Mouse (Mus musculus) thymus, postnatal 4 days (tissue): ENCODE measurements around the gene Casc3.
A peak's percentile ranks its signal among the peaks of the same experiment; 100 is the strongest.

Experiments used
- DNase-seq: peaks from one replicate; pipeline ENCODE4 v3.0.0; 2021

The Casc3 gene

DNA sequence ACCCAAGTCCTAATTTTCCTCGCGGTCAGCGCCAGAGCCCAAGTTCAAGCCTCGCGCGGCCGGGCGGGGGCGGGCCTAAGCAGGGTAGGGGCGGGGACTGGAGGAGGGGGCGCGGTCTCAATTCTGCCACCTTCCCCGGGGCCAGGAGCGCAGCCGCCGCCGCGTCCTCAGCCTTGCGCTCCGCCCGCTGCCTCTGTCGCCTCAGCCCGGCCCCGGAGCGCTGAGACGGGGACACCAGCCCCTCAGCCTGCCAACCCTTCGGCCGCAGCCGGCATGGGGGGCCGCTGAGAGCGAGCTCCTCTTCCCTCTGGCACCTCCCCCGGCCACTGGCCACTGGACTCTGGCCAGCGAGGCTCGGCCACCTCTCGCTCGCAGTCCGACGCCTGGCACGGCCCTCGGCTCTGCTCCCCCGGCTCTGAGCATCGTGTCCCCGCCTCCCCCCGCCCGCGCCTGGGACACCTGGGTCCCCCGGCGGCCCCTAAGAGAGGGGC is 32.0 kb downstream of the Casc3 start, which contains the start of gene Rapgefl1:
TSS of gene Rapgefl1 (plus strand) at position 135 of the 491 bp plus-strand sequence.
- peak; percentile 88 for DNase-seq

DNA sequence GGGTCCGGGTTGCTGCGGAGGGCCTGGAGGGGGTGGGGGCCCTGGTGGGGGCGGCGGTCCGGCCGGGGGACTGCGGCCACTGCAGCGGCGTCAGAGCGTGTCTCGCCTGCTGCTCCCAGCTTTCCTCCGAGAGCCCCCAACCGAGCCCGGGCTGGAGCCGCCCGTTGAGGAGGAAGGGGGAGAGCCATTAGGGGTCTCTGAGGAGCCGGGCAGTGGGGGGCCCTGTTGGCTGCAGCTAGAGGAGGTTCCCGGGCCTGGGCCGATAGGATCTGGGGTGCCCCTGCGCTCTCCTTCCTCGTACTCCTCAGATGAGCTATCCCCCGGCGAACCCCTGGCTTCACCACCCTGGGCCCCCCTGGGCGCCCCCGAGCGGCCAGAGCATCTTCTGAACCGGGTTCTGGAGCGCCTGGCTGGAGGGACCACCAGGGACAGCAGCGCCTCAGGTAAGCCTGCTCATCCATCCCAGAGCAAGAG is 32.6 kb downstream of the Casc3 start:
- peak; percentile 69 for DNase-seq

DNA sequence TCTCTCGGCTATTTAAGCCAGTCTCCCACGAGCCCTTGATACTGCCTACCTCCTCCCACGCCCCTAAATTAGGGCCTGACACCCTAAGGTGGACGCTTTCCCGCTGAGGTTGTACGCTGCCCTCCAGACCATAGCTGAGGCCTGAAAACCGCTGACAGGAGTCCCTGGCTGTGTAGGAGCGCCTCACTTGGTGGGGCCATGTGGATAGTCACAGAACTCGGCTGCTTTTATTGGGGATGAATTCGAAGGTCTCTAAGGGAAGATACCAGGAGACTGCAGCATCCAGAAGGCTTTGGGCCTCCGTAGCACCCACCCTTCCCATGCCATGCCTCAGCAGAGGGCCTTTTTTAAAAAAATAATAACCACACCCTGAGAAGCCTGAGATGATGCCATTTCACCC is 33.2 kb downstream of the Casc3 start:
- no peak for DNase-seq

DNA sequence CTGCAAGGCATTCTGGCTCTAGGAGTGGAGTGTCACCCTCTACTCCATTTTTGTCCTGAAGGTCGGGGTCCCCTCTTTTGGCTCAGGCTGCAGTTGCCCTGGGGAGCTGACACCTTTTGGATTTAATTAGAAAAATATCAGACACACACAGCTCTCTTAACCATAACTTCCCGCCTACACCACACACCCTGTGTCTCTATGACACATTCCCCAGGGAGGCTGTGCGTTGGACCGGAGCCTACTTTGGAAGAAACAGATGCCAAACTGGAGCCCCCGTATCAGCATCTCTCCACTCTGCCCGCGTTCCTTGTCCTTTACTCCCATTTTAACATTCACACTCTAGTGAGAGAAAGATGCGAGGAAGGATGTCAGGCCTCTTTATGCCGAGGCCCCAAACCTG is 33.8 kb downstream of the Casc3 start:
- DNase-seq: no peak

DNA sequence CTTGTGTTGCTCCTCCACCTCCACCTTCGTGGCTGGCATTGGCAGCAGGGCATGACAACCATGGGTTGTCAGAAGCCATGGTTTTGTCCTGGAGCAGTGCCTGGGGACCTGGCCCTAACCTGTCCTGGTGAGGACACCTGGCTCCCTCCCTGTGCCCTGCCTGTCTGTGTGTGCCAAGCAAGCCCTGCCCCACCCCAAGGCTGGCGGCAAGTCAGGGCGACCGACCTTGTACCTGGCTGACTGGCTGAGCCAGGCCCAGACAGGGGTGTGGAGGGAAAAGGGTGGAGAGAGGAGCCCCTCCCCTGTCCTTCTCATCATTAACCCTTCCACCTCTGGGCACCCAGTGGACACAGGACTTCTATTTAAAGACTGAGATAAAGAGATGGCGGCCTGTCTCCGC is 34.7 kb downstream of the Casc3 start:
- no peak for DNase-seq

DNA sequence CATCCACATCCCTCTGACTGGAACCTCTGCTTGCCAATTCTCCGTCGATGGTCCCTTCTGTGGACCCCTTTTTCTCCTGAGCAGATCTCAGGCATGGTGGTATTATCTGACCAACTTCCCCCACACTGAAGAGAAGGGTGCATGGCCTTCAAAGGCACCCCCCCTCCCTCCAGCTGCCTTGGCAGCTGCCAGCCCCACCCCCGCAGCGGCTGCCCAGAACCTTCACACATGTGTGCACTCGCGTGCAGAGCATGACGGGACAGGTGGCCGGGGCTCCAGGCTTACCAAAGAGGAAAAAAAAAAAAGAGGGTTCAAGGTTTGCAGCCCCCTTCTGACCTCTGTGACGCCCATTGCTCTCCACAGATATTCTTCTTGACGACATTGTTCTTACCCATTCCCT is 35.2 kb downstream of the Casc3 start:
- peak; percentile 67 for DNase-seq

DNA sequence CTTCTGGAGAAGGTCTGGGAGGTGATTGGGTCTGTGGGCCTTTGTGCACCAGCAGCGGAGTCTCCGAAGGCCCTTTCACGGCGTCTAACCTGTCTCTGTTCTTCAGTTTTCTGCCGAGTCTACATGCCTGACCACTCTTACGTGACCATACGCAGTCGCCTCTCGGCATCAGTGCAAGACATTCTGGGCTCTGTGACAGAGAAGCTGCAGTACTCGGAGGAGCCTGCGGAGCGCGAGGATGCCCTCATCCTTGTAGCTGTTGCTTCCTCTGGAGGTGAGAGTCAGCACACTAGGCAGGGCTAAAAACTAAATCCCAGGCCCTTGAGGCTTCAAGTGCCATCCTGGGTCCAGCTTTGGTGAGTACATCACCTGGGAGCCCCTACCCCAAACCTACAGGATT is 41.3 kb downstream of the Casc3 start:
- DNase-seq: peak; percentile 45

DNA sequence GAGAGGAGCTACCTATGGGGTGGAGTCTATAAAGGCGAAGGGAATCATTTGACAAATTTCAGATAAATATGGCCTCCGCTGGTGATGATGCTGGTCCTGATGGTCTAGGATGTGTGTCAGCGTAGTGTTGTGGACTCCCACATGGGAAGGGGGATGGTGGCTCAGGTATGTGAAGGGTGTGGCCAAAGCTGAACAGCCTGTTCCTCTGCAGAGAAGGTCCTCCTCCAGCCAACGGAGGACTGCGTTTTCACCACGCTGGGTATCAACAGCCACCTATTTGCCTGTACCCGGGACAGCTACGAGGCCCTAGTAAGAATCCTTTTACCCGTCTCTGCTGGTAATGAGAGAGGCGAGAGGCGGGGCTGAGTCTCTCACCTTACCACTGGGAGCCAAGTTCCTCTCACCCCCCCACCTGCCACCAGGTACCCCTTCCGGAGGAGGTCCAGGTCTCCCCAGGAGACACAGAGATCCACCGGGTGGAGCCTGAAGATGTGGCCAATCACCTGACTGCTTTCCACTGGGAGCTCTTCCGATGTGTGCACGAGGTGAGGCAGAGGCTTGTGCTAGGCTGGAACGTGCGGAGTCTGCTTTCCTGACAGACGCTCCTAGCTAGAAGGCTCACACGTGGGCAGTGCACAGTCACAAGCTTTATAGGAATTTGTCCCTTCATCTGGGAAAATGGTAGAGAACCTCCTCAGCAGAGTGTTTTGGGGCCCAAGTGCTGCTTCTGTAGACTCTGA is 42.3 kb downstream of the Casc3 start:
- no peak for DNase-seq

DNA sequence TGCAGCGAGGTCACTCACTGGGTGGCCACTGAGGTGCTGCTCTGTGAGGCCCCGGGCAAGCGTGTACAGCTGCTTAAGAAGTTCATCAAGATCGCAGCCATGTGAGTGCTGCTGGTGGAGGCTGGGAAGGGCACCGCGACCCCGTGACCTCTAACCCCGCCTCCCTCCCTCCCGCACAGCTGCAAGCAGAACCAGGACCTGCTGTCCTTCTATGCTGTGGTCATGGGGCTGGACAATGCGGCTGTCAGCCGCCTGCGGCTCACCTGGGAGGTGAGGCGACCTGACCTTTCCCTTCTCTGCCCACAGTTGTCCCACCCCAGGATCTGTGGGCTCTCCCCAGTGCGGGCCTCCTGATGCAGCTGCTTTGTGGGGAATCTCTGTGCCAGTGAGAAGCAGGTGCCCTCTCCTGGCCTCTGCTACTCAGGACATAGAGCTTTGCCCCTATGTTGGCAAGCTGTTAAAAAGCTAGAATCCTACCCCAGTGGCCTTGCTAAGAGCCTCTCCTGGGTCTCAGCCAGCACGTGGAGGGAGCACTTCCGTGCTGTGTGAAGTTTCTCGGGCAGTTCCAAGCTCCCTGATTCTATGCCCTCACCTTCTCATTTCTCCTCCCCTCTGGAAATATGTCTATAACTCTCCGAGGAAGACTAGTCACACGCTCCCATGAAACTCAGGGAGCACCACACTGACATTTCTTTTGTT is 44.6 kb downstream of the Casc3 start:
- peak; percentile 41 for DNase-seq

DNA sequence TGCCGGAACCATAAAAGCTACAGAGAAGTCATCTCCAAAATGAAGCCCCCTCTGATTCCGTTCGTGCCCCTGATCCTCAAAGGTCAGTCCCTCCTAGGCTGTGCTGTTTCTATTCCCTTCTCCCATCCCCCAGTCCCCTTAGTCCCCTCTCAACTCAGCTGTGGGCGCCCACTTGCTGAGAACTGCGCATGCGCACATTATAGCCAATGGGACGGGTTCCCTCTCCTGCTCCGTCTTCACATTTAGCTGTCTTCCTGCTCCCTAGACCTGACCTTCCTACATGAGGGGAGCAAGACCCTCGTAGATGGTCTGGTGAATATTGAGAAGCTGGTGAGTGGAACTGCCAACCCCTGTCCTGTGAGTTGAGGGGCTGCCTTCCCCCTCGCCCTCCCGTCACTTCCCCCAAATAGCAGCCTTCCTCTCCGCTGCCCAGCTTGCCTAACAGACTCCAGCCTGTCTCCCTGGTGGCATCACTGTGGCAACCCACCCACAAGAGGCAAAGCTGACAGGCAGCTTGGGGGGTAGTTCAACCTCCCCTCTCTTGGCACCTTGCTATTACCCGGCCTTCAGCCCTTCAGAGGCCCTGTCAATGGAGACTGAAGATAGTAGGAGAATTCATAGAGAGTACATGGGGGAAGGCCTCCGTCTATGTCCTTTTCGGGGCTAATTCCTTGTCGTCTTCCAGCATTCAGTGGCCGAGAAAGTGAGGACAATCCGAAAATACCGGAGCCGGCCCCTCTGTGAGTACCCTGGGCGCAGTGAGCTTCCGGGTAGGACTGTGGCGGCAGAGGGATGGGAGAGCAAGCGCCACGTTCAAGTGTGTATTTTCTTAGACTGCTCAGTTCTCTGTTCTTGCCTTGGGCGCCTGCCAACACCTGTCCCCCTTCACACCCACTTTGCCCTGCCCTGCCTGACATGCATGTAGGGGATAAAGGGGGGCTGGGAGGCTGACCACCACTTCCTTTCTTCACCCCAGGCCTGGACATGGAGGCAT is 45.7 kb downstream of the Casc3 start:
- no peak for DNase-seq

DNA sequence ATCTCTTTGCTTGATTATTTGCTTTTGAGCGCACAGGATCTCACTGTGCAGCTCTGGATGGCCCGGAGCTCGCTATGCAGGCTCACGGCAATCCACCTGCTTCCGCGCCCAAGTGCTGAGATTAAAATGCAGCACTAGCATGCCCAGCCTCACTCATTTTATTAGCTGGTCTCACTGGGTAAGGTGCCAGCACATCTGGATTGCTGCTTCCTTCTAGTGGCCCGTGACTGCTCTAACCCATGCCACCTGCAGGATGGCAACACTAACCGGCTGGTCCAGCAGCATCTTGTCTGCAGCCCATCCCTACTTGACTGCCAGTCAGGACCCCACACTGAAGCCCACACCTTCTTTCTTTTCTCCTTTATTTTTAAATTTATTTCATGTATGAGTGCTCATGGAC is 49.4 kb downstream of the Casc3 start:
- peak; percentile 43 for DNase-seq

DNA sequence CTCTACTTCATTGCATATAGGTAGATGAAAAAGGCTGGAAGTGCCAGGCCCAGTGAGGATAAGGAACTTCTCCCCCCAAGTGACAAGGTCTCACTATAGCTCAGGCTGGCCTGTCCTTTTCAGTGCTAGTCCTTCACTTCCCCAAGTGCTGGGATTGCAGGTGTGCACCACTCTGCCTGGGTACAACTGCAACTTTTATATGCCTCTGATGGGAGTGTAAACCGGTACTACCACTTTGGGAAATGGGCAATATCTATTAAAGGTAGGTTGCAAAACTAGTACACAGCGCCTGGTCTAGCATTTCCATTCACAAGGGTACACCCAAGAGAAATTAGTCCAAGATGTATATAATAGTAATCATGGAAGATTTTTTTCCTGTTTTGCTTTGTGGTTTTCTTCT is 50.0 kb downstream of the Casc3 start:
- DNase-seq: no peak

DNA sequence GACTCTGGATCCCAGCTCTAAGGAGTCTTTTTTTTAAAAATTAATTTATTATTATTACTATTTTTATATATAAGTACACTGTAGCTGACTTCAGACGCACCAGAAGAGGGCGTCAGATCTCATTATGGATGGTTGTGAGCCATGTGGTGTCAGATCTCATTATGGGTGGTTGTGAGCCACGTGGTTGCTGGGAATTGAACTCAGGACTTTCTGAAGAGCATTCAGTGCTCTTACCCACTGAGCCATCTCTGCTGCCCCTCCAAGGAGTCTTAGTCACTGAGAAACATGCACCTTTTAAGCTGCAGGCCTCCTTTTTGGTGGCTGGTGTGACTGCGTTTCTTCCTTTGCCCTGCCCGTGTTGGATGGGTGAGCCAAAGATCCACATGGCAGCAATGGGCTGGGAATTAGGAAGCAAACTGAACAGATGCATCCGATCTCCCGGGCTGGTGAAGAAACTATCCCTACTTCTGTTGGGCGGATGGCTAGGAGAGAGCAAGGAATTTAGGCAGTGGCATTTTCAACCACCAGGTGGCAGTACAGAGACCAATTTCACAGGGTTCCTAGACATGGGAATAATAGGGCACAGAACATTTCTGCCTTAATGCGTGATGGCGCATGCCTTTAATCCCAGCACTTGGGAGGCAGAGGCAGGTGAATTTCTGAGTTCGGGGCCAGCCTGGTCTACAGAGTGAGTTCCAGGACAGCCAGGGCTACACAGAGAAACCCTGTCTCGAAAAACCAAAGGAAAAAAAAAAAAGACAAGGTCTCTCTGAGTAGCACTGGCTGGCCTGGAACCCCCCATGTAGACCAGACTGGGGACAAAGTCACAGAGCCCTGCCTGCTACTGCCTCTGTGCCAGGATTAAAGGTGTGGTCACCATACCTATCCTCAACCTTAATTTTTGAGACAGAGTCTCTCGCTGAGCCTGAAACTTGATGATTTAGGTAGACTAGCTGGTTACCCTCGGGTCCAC is 54.3 kb downstream of the Casc3 start:
- DNase-seq: peak; percentile 89

DNA sequence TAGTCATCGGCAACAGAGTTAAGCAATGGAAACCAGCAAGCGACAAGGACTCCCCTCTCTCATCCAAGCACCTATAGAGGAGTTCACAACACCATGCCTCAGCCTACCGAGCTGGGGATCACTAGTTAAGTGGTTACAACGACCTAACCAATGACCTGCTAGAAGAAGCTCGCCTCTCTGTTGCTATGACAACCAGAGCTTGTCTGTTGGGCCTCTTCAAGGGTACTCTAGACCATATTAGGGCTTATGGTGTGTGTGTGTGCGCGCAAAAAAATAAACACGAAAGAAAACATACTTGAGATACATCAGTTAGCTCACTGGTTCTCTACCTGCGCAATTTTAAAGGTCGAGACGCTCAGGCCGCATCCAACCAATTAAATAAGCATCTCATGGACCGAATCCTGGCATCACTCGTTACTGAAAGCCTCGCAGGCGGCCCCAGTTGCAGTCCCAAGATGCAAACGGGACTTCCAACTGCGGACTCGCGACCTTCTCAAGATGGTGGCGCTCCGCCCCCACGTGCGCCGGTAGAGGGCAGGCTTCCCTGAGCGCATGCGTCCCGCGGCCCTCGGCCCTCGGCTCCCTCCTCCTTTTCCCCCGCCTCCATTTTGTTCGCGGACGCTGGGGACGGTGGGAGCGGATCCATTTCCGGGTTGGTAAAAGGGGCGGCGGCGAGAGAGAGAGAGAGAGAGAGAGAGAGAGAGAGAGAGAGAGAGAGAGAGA is 58.5 kb downstream of the Casc3 start, which contains the start of gene Wipf2:
TSS of gene Wipf2 (plus strand) at position 611 of the 723 bp plus-strand sequence.
- peak; percentile 98 for DNase-seq

DNA sequence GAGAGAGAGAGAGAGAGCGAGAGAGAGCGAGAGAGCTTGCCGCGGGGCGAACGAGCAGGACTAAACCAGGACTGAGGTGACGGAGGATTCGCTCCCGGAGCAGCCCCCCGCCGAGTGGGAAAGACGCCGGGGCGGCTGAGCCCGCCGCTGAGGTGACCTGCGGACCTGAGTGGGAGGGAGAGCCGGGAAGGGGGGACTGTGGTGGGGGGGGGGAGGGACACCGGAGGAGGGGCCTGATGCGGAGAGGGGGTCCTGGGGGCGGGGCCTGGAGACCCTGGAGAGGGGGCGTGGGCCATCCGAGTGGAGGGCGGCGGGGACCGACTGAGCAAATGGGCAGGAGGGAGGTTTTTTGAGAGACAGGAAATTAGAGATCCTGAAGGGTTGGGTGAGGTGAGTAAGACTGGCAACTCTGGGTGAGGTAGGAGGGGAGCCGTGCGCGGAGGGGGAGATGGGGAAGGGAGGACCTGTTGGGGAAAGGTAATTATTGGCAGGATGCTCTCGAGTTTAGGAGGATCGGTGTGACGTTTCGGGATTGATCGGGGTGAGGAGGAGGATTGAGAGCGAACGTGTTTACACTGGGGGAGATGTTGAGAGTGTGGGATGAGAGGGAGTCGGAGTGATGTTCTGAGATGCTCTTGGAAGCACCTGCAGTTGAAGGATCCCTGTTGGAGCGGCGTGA is 59.2 kb downstream of the Casc3 start:
- peak; percentile 81 for DNase-seq

DNA sequence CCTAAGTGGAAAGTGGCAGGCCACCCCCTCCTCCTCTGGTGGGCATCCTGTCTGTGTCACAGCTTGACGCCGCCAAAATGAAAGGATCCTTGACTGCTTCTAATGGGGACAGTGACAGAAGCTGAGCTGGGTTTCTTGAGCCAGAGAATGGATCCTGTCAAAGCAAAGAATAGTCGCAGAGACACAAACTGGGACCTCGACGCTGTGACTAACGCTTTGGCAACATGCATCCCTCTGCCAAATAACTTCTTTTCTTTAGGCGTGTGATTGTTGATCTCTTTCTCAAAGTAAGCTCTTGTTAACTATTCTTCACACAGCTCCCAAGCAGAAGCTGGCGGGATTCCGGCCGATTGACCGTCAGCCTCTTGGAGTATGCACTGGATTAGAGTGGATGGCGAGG is 62.6 kb downstream of the Casc3 start:
- DNase-seq: no peak

DNA sequence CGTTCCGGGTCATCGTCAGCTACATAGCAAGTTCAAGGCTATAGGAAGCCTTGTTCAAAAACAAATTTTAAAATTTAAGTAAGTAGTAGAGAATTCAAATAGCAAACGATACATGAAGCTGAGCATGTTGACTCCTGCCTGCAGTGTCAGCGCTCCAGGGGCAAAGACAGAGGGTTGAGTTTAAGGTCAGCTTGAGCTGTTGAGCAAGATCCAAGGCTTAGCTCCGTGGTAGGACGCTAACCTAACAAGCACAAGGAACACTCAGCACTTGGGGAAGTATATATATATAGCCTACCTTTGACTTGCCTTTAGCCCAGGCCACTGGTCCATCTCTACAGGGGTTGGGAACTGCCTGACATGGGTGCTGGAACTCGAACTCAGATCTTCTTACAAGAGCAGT is 65.2 kb downstream of the Casc3 start:
- DNase-seq: no peak

DNA sequence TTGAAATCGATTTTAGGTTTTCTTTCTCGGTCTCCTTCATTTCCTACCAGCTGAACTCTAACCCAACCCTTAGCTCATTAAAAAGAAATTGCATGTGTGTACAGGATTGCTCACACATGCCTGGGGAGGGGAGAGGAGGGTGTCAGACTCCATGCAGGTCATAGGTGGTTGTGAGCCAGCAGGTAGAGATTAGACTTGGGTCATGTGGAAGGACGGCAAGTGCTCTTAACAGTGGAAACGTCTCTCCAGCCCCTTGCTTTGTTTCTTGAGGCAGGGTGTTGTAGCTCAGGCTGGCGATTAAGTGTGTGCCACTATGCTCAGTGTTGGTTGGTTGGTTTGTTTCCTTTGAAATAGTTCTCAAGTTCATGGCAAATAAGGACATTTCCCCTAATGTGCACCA is 66.1 kb downstream of the Casc3 start:
- DNase-seq: no peak

DNA sequence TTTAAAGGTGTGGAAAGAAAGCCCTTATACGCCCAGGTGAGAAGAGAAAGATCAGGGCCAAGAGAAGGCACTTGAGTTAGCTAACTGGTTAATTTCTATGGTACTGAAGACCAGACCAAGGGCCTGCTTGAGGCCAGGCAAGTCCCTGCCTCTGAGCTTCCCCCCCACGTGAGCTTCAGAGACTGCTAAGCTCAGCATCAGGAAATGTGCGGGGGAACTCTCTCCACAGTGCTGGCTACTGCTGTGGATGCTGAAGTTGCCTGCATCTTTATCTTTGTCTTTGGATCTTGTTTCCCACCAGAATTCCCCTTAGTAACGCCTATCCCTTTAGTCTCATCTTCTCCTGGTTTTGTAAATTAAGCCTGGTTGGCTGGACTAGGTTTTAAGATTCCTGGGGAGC is 66.7 kb downstream of the Casc3 start:
- DNase-seq: no peak

DNA sequence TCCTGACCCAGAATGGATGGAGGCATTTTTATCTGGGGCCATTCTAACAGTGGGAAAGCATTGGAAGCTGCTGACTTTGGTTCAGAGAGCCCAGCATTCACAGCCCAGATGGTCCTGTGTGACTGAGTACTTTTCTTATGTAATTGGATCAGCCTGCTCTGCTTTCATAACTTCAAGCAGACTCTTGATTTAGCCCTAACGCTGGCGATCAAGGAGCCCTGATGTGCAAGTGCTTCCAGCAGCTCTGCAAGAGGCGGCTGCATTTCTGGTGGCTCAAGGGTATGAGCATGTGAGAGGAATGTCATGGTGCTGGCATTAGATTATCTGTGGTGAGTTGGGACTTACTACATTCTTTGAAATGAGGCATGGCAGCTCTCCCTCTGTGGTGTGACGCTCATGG is 67.3 kb downstream of the Casc3 start:
- no peak for DNase-seq
